ENCODE assay signal across 24 mouse cellular contexts in genomic region chr7:136494862-136495261, GRCm38 (mm10).
DNase-seq lines count a peak whose midpoint lies in the region; ATAC-seq lines count a peak whose summit lies in the region.
"Had no signal": no experiment of that assay in that cellular context is flagged by ENCODE, and none has a peak within 500 bp of the region (broad histone marks: within the 10 kb centered on the region; RNA-seq: fewer than 3 reads in every experiment).

No protein-coding gene starts in this region.

- H3K36me3 ChIP-seq in embryonic facial prominence, embryonic 13.5 days: no peaks in the 10 kb centered on the region
- H3K36me3 ChIP-seq in embryonic facial prominence, embryonic 10.5 days (replicated peaks): no peaks in the 10 kb centered on the region
- H3K36me3 ChIP-seq in limb, embryonic 12.5 days: no peaks in the 10 kb centered on the region
- H3K36me3 ChIP-seq in limb, embryonic 10.5 days: no peaks in the 10 kb centered on the region
- no peaks in the 10 kb centered on the region for H3K36me3 ChIP-seq in embryonic facial prominence, embryonic 14.5 days (ENCODE audit: control insufficient read depth, insufficient read depth, low read length)
- H3K36me3 ChIP-seq: embryonic facial prominence, embryonic 15.5 days; forebrain, embryonic 10.5 days; G1E; hindbrain, embryonic 12.5 days had no signal

- no peak overlapping the region for H3K4me2 ChIP-seq in embryonic facial prominence, embryonic 13.5 days
- H3K4me2 ChIP-seq in limb, embryonic 12.5 days: 0 out of 2 replicates have a peak overlapping the region, but pooled peaks have one; percentile 0
- no peak overlapping the region for H3K4me2 ChIP-seq in embryonic facial prominence, embryonic 14.5 days (ENCODE audit: low read depth, low read length)
- H3K4me2 ChIP-seq: embryonic facial prominence, embryonic 15.5 days; heart, embryonic 11.5 days; hindbrain, embryonic 12.5 days had no signal

- 57% methylated on average over 3 of the region's 3 CpGs for WGBS in embryonic facial prominence, embryonic 13.5 days
- WGBS in embryonic facial prominence, embryonic 10.5 days: 70% methylated on average over 3 of the region's 3 CpGs
- WGBS in limb, embryonic 12.5 days: 57% methylated on average over 3 of the region's 3 CpGs
- 81% methylated on average over 3 of the region's 3 CpGs for WGBS in limb, embryonic 10.5 days
- WGBS in embryonic facial prominence, embryonic 14.5 days: 35% methylated on average over 3 of the region's 3 CpGs

- no peak overlapping the region for H3K4me3 ChIP-seq in embryonic facial prominence, embryonic 13.5 days
- H3K4me3 ChIP-seq in embryonic facial prominence, embryonic 10.5 days: no peak overlapping the region
- H3K4me3 ChIP-seq in limb, embryonic 12.5 days (replicated peaks): no peak overlapping the region
- H3K4me3 ChIP-seq in limb, embryonic 10.5 days: no peak overlapping the region
- no peak overlapping the region for H3K4me3 ChIP-seq in embryonic facial prominence, embryonic 14.5 days (ENCODE audit: low read depth, low read length)
- H3K4me3 ChIP-seq: embryonic facial prominence, embryonic 15.5 days; erythroblast, embryonic 14.5 days; forebrain, embryonic 10.5 days; hindbrain, embryonic 12.5 days had no signal

- peak overlapping the region; percentile 16; the same call in 1 of the 2 replicates for H3K27ac ChIP-seq in embryonic facial prominence, embryonic 13.5 days
- H3K27ac ChIP-seq in embryonic facial prominence, embryonic 10.5 days (replicated peaks): no peak overlapping the region
- H3K27ac ChIP-seq in limb, embryonic 12.5 days: peak overlapping the region; percentile 82
- H3K27ac ChIP-seq in limb, embryonic 10.5 days: no peak overlapping the region
- peak overlapping the region; percentile 49 for H3K27ac ChIP-seq in embryonic facial prominence, embryonic 14.5 days (replicated peaks; ENCODE audit: low read depth, low read length)
- H3K27ac ChIP-seq: embryonic facial prominence, embryonic 15.5 days; forebrain, embryonic 10.5 days; hindbrain, embryonic 12.5 days had no signal

- no peak for DNase-seq in embryonic facial prominence, embryonic 10.5 days (ENCODE audit: low spot score)
- no peak for DNase-seq in limb, embryonic 10.5 days (ENCODE audit: low spot score)
- peak; percentile 50 for DNase-seq in embryonic facial prominence, embryonic 14.5 days (ENCODE audit: low spot score)
- DNase-seq in kidney, postnatal 25 days: no peak
- DNase-seq: adrenal gland, postnatal 10 days; B cell, adult 2 months; cerebellum, adult 11-12 months; cerebellum, adult 9-10 months; cerebellum, postnatal 25 days; gastrocnemius, postnatal 10 days; heart, postnatal 4 days had no signal

- no peaks in the 10 kb centered on the region for H3K9me3 ChIP-seq in embryonic facial prominence, embryonic 13.5 days
- no peaks in the 10 kb centered on the region for H3K9me3 ChIP-seq in embryonic facial prominence, embryonic 10.5 days
- no peaks in the 10 kb centered on the region for H3K9me3 ChIP-seq in limb, embryonic 12.5 days
- H3K9me3 ChIP-seq in limb, embryonic 10.5 days (replicated peaks): no peaks in the 10 kb centered on the region
- H3K9me3 ChIP-seq in embryonic facial prominence, embryonic 14.5 days (ENCODE audit: control insufficient read depth, low read length): no peaks in the 10 kb centered on the region
- H3K9me3 ChIP-seq: embryonic facial prominence, embryonic 15.5 days; forebrain, embryonic 10.5 days; hindbrain, embryonic 12.5 days had no signal

- H3K27me3 ChIP-seq in embryonic facial prominence, embryonic 13.5 days: peaks cover 51% of the 10 kb centered on the region
- H3K27me3 ChIP-seq in embryonic facial prominence, embryonic 10.5 days (replicated peaks; ENCODE audit: low read depth, poor library complexity, severe bottlenecking): peaks cover 85% of the 10 kb centered on the region
- H3K27me3 ChIP-seq in limb, embryonic 12.5 days: peaks cover 18% of the 10 kb centered on the region; the same call in 1 of the 2 replicates
- H3K27me3 ChIP-seq in limb, embryonic 10.5 days (ENCODE audit: low read depth, poor library complexity, severe bottlenecking): peaks cover 58% of the 10 kb centered on the region
- no peaks in the 10 kb centered on the region; the same call in 1 of the 2 replicates for H3K27me3 ChIP-seq in embryonic facial prominence, embryonic 14.5 days (replicated peaks; ENCODE audit: control insufficient read depth, insufficient read depth, low read length)
- H3K27me3 ChIP-seq: embryonic facial prominence, embryonic 15.5 days had no signal

- peaks cover 45% of the 10 kb centered on the region for H3K4me1 ChIP-seq in embryonic facial prominence, embryonic 13.5 days
- peaks cover 64% of the 10 kb centered on the region for H3K4me1 ChIP-seq in embryonic facial prominence, embryonic 10.5 days
- H3K4me1 ChIP-seq in limb, embryonic 12.5 days (replicated peaks): peaks cover 63% of the 10 kb centered on the region
- H3K4me1 ChIP-seq in limb, embryonic 10.5 days: peaks cover 72% of the 10 kb centered on the region
- H3K4me1 ChIP-seq in embryonic facial prominence, embryonic 14.5 days (ENCODE audit: control insufficient read depth, insufficient read depth, low read length): peaks cover 26% of the 10 kb centered on the region

- H3K9ac ChIP-seq in embryonic facial prominence, embryonic 13.5 days: no peak overlapping the region
- H3K9ac ChIP-seq in limb, embryonic 12.5 days (replicated peaks): no peak overlapping the region
- 0 out of 2 replicates have a peak overlapping the region, but pooled peaks have one; percentile 26 for H3K9ac ChIP-seq in embryonic facial prominence, embryonic 14.5 days (ENCODE audit: low read depth, low read length)
- H3K9ac ChIP-seq: embryonic facial prominence, embryonic 15.5 days; hindbrain, embryonic 12.5 days had no signal

- ATAC-seq in embryonic facial prominence, embryonic 13.5 days (ENCODE audit: insufficient number of reproducible peaks, insufficient read depth, low FRiP score, low TSS enrichment, low read depth): no peak
- ATAC-seq in limb, embryonic 12.5 days (ENCODE audit: insufficient number of reproducible peaks, insufficient read depth, low FRiP score, low TSS enrichment, low read depth): no peak
- ATAC-seq in embryonic facial prominence, embryonic 14.5 days (ENCODE audit: low read depth): no peak
- ATAC-seq in megakaryocyte-erythroid progenitor cell, adult 5-6 weeks (replicated peaks; ENCODE audit: low FRiP score, low TSS enrichment, poor library complexity, severe bottlenecking): no peak
- ATAC-seq: CD4-positive, CD25-positive, alpha-beta regulatory T cell, adult 4 months; forebrain, embryonic 14.5 days; hindbrain, embryonic 16.5 days; inflammation-experienced regulatory T-cells, adult 6 months had no signal

Comparison
In these comparisons a context has a peak if more than half of its experiments do, and no peak if none do; other contexts are left out.
1. H3K27ac ChIP-seq: peak in embryonic facial prominence, embryonic 13.5 days (single experiment), limb, embryonic 12.5 days (single experiment) and embryonic facial prominence, embryonic 14.5 days (single experiment); none in embryonic facial prominence, embryonic 10.5 days (single experiment) and limb, embryonic 10.5 days (single experiment).